Mouse (Mus musculus) intestine, embryonic 14.5 days (tissue): Measurements from ENCODE around the gene Rps12. TPM values are rescaled to one million over a fixed set of nuclear protein-coding genes. Genes with fewer than 3 reads are reported as not detected.

ENCODE experiments used
- ATAC-seq: fragments of 200-750 bp; cut with Nextera tagmentation; replicated peaks from 2 replicates; pipeline ENCODE4 v1.8.0; 2017; ENCODE audit warnings: low read depth, moderate number of reproducible peaks, moderate TSS enrichment, moderate library complexity; ENCODE audit not compliant: low FRiP score, low TSS enrichment
- DNase-seq: peaks from one replicate; pipeline ENCODE4 v3.0.0-alpha.2; 2018; ENCODE audit warnings: low spot score
- H3K27ac ChIP-seq: fragments of 300-500 bp; sonication (generic); 2 replicates; pipeline ENCODE4 v1.5.1; 2014; ENCODE audit warnings: low read depth, mild to moderate bottlenecking, control low read depth
- H3K27me3 ChIP-seq: fragments of 300-500 bp; sonication (generic); replicated peaks from 2 replicates; pipeline ENCODE4 v1.6.1; 2014; ENCODE audit warnings: low read length, control low read depth; ENCODE audit not compliant: control insufficient read depth, insufficient read depth
- H3K36me3 ChIP-seq: fragments of 300-500 bp; sonication (generic); 2 replicates; pipeline ENCODE4 v1.6.1; 2014; ENCODE audit warnings: low read length, control low read depth; ENCODE audit not compliant: control insufficient read depth, insufficient read depth
- H3K4me1 ChIP-seq: fragments of 300-500 bp; sonication (generic); replicated peaks from 2 replicates; pipeline ENCODE4 v1.6.1; 2014; ENCODE audit warnings: low read length, control low read depth, mixed read lengths; ENCODE audit not compliant: control insufficient read depth, insufficient read depth
- H3K4me2 ChIP-seq: fragments of 300-500 bp; sonication (generic); 2 replicates; pipeline ENCODE4 v1.6.1; 2014; ENCODE audit warnings: low read length
- H3K4me3 ChIP-seq: fragments of 300-500 bp; sonication (generic); 2 replicates; pipeline ENCODE4 v1.5.1; 2014; ENCODE audit warnings: low read depth, low read length, control low read depth, mixed read lengths
- H3K9ac ChIP-seq: fragments of 300-500 bp; sonication (generic); 2 replicates; pipeline ENCODE4 v1.6.1; 2014; ENCODE audit warnings: mild to moderate bottlenecking, low read length
- H3K9me3 ChIP-seq: fragments of 300-500 bp; sonication (generic); 2 replicates; pipeline ENCODE4 v1.6.1; 2016; ENCODE audit warnings: low read length, control low read depth; ENCODE audit not compliant: control insufficient read depth
- WGBS: fragments of 180-500 bp; shearing (Covaris S2); extraction: QIAGEN DNeasy Blood & Tissue Kit; methylation state at CpG from one replicate; pipeline ENCODE4 v1.1.7; 2014; 5-methylcytosine and 5-hydroxymethylcytosine counted together
- polyA plus RNA-seq: library from polyadenylated mRNA; unstranded; fragments of >200 nt; fragmentation: Nextera tagmentation; extraction: Ambion mirVana; gene quantifications from 2 replicates; pipeline ENCODE4 v1.2.1, GENCODE M21; 2014

Gene Rps12
- polyA plus RNA-seq, 1 experiment from 2014 or later: 302 TPM

GRCm38 (mm10) chr10:23811635-23812437, 24.8 kb upstream of the Rps12 start:
- peak; percentile 86 for DNase-seq
- Histone ChIP-seq H3K27ac (no peak overlapping the region), H3K27me3 (no peaks in the 10 kb centered on the region), H3K36me3 (peaks cover 9% of the 10 kb centered on the region; the same call in 1 of the 2 replicates), H3K9ac (no peak overlapping the region), H3K4me2 (no peak overlapping the region), H3K9me3 (no peaks in the 10 kb centered on the region), H3K4me3 (no peak overlapping the region), H3K4me1 (no peaks in the 10 kb centered on the region)
- ATAC-seq: 0 out of 2 replicates have a peak, but pooled peaks have one; percentile 19
- WGBS: 71% methylated on average over 9 of the region's 12 CpGs

- DNase-seq (no peak), ATAC-seq (no peak)
- Histone ChIP-seq H3K27me3 (no peaks in the 10 kb centered on the region), H3K4me2 (no peak overlapping the region), H3K9ac (no peak overlapping the region), H3K36me3 (peaks cover 30% of the 10 kb centered on the region), H3K9me3 (no peaks in the 10 kb centered on the region), H3K4me3 (no peak overlapping the region), H3K4me1 (no peaks in the 10 kb centered on the region), H3K27ac (no peak overlapping the region)
- 51% methylated on average over 4 of the region's 4 CpGs for WGBS
Observed at GRCm38 (mm10) chr10:23806201-23806600, 19.1 kb upstream of the Rps12 start.

GRCm38 (mm10) chr10:23804665-23805064, 17.6 kb upstream of the Rps12 start:
- DNase-seq (no peak), ATAC-seq (no peak)
- no peak overlapping the region for H3K27ac ChIP-seq
- H3K4me1 ChIP-seq: 0 out of 2 replicates have a peak, but pooled peaks cover 4% of the 10 kb centered on the region
- H3K9ac ChIP-seq: no peak overlapping the region
- H3K27me3 ChIP-seq: no peaks in the 10 kb centered on the region
- no peak overlapping the region for H3K4me2 ChIP-seq
- peaks cover 30% of the 10 kb centered on the region for H3K36me3 ChIP-seq
- no peaks in the 10 kb centered on the region for H3K9me3 ChIP-seq
- no peak overlapping the region for H3K4me3 ChIP-seq
- 92% methylated on average over 3 of the region's 3 CpGs for WGBS

GRCm38 (mm10) chr10:23802911-23803310, 15.8 kb upstream of the Rps12 start:
- Histone ChIP-seq H3K4me2 (no peak overlapping the region), H3K4me3 (no peak overlapping the region), H3K4me1 (0 out of 2 replicates have a peak, but pooled peaks cover 5% of the 10 kb centered on the region), H3K9ac (no peak overlapping the region), H3K27ac (no peak overlapping the region), H3K27me3 (no peaks in the 10 kb centered on the region), H3K9me3 (no peaks in the 10 kb centered on the region), H3K36me3 (peaks cover 26% of the 10 kb centered on the region)
- no peak for DNase-seq
- no peak for ATAC-seq
- 66% methylated on average over 3 of the region's 3 CpGs for WGBS

- H3K9me3 ChIP-seq: no peaks in the 10 kb centered on the region
- H3K4me2 ChIP-seq: no peak overlapping the region
- H3K4me1 ChIP-seq: peaks cover 10% of the 10 kb centered on the region; the same call in 1 of the 2 replicates
- 14% methylated on average over 3 of the region's 3 CpGs for WGBS
- no peak overlapping the region for H3K27ac ChIP-seq
- DNase-seq: no peak
- H3K4me3 ChIP-seq: no peak overlapping the region
- H3K36me3 ChIP-seq: peaks cover 15% of the 10 kb centered on the region
- no peak overlapping the region for H3K9ac ChIP-seq
- no peaks in the 10 kb centered on the region for H3K27me3 ChIP-seq
- ATAC-seq: no peak
Observed at GRCm38 (mm10) chr10:23799933-23800332, 12.9 kb upstream of the Rps12 start.

- 80% methylated on average over 1 of the region's 1 CpGs for WGBS
Observed at GRCm38 (mm10) chr10:23798142-23798541, 11.1 kb upstream of the Rps12 start.

GRCm38 (mm10) chr10:23797606-23798005, 10.5 kb upstream of the Rps12 start:
- 28% methylated on average over 3 of the region's 3 CpGs for WGBS
- peaks cover 10% of the 10 kb centered on the region; the same call in 1 of the 2 replicates for H3K4me1 ChIP-seq
- no peak for ATAC-seq

More at GRCm38 (mm10) chr10:23798142-23798541, 11.1 kb upstream of the Rps12 start:
- Histone ChIP-seq H3K27me3 (no peaks in the 10 kb centered on the region), H3K4me2 (peak overlapping the region; percentile 13; the same call in 1 of the 2 replicates), H3K9me3 (no peaks in the 10 kb centered on the region), H3K27ac (no peak overlapping the region), H3K4me1 (peaks cover 10% of the 10 kb centered on the region; the same call in 1 of the 2 replicates), H3K4me3 (no peak overlapping the region), H3K9ac (no peak overlapping the region), H3K36me3 (peaks cover 5% of the 10 kb centered on the region; the same call in 1 of the 2 replicates)
- DNase-seq: no peak
- no peak for ATAC-seq

GRCm38 (mm10) chr10:23796551-23797503, 9.8 kb upstream of the Rps12 start, which contains the start of gene Slc18b1:
Slc18b1 (plus strand) TSS chr10:23796986.
- H3K27ac ChIP-seq: 0 out of 2 replicates have a peak within 1 kb of the TSS, but pooled peaks have one; percentile 47
- no peaks in the 10 kb centered on the region for H3K27me3 ChIP-seq
- 5% methylated on average over 43 of the region's 43 CpGs for WGBS

More at GRCm38 (mm10) chr10:23797606-23798005, 10.5 kb upstream of the Rps12 start:
- peak overlapping the region; percentile 70 for H3K4me3 ChIP-seq
- no peak overlapping the region for H3K27ac ChIP-seq
- no peaks in the 10 kb centered on the region for H3K9me3 ChIP-seq
- H3K27me3 ChIP-seq: no peaks in the 10 kb centered on the region
- H3K4me2 ChIP-seq: peak overlapping the region; percentile 75
- no peak for DNase-seq
- H3K9ac ChIP-seq: no peak overlapping the region
- H3K36me3 ChIP-seq: peaks cover 5% of the 10 kb centered on the region; the same call in 1 of the 2 replicates

More at GRCm38 (mm10) chr10:23796551-23797503, 9.8 kb upstream of the Rps12 start, which contains the start of gene Slc18b1:
- Histone ChIP-seq H3K9ac (peak within 1 kb of the TSS; percentile 81), H3K4me2 (peak within 1 kb of the TSS; percentile 75), H3K36me3 (peaks cover 5% of the 10 kb centered on the region; the same call in 1 of the 2 replicates), H3K9me3 (no peaks in the 10 kb centered on the region), H3K4me3 (peak within 1 kb of the TSS; percentile 70), H3K4me1 (peaks cover 10% of the 10 kb centered on the region; the same call in 1 of the 2 replicates)
- peak; percentile 82 for DNase-seq
- ATAC-seq: peak; percentile 24; the same call in 1 of the 2 replicates
